Mouse (Mus musculus) testis, postnatal 14 days (tissue): Measurements from ENCODE around the gene Gm16427.
"Not testable (repeated sequence)": the region's sequence is repeated elsewhere in the genome, so short reads cannot be mapped to it uniquely, and the experiment has no call there.

Source experiments
- DNase-seq: peaks from one replicate; pipeline ENCODE4 v3.0.0; 2021; ENCODE audit warnings: low spot score

Gm16427 gene

DNA sequence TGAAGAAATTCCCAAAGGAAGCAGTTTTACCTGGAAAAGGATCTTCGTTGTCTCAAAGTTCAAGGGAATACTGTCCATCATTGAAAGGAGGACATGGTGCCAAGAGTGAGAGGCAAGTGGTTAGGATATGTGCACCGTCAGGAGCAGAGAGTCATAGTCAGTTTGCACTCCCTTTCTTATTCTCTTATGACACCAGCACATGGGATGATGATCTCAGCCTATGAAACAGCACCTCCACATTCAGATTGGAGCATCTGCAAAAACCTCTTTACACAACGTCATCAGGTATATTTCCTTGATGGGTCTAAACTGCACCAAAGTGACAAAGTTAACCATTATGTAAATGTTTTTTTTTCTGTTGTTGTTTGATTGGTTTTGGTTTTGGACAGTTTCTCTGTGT, at the start of gene Gm16427:
Gene Gm16427 (minus strand): TSS at position 101 of the 400 bp plus-strand sequence.
- not testable (repeated sequence) for DNase-seq
